Mouse (Mus musculus): ENCODE results near the gene Arhgef26. TPM values are rescaled to one million over a fixed set of nuclear protein-coding genes. Genes with fewer than 3 reads are reported as not detected.

Gene Arhgef26
- total RNA-seq, 4 experiments from 2014 or later = 50.6 to 64.3 (median 59.8) TPM

- no peak for DNase-seq (ENCODE audit: low spot score in 2 of 2)
These were observed 109.0 kb downstream of the Arhgef26 start for GRCm38 (mm10) chr3:62447151-62447550.

- DNase-seq (ENCODE audit: low spot score in 2 of 2) = no peak
These were observed 111.8 kb downstream of the Arhgef26 start for GRCm38 (mm10) chr3:62449871-62450496.

- DNase-seq (ENCODE audit: low spot score in 2 of 2) = no peak
These were observed 114.8 kb downstream of the Arhgef26 start for GRCm38 (mm10) chr3:62452961-62453360.

GRCm38 (mm10) chr3:62454096-62454495, 116.0 kb downstream of the Arhgef26 start:
- DNase-seq (ENCODE audit: low spot score in 2 of 2) = peak in 1 of 2 experiments; percentile 14

GRCm38 (mm10) chr3:62455854-62456253, 117.7 kb downstream of the Arhgef26 start:
- peak; percentile 43 to 79 for DNase-seq (ENCODE audit: low spot score in 2 of 2)

- DNase-seq (ENCODE audit: low spot score in 2 of 2) = peak; percentile 40 to 74
These were observed 120.3 kb downstream of the Arhgef26 start for GRCm38 (mm10) chr3:62458284-62459013.

- DNase-seq (ENCODE audit: low spot score in 2 of 2) = no peak
These were observed 121.3 kb downstream of the Arhgef26 start for GRCm38 (mm10) chr3:62459483-62459882.

- DNase-seq (ENCODE audit: low spot score in 2 of 2) = no peak
These were observed 126.1 kb downstream of the Arhgef26 start for GRCm38 (mm10) chr3:62464276-62464675.

GRCm38 (mm10) chr3:62470179-62470578, 132.0 kb downstream of the Arhgef26 start:
- no peak for DNase-seq (ENCODE audit: low spot score in 2 of 2)

GRCm38 (mm10) chr3:62484340-62484739, 146.2 kb downstream of the Arhgef26 start:
- DNase-seq (ENCODE audit: low spot score in 2 of 2) = no peak

GRCm38 (mm10) chr3:62492568-62492967, 154.4 kb downstream of the Arhgef26 start:
- no peak for DNase-seq (ENCODE audit: low spot score in 2 of 2)

- DNase-seq (ENCODE audit: low spot score in 2 of 2) = no peak
These were observed 161.2 kb downstream of the Arhgef26 start for GRCm38 (mm10) chr3:62499327-62499726.

GRCm38 (mm10) chr3:62505166-62505900, 167.2 kb downstream of the Arhgef26 start:
- no peak for DNase-seq (ENCODE audit: low spot score in 2 of 2)

GRCm38 (mm10) chr3:62506488-62507205, 168.5 kb downstream of the Arhgef26 start, which contains the start of gene Dhx36:
Gene Dhx36 (minus strand): TSS chr3:62507004.
- peak; percentile 96 to 97 for DNase-seq (ENCODE audit: low spot score in 2 of 2)

GRCm38 (mm10) chr3:62507206-62507647, 169.1 kb downstream of the Arhgef26 start:
- DNase-seq (ENCODE audit: low spot score in 2 of 2) = no peak

Other genes starting within 250 kb of the Arhgef26 start
- 10 to 100 TPM; 49.6 to 62.1 (median 58.3) TPM for gene Dhx36, start 168.7 kb downstream of the Arhgef26 start, total RNA-seq (2022)

Data from layer of hippocampus, adult 8-10 months (tissue).